Mouse (Mus musculus) CH12.LX (cell line): Measurements from ENCODE around the gene Igf1r. TPM values are rescaled to one million over a fixed set of nuclear protein-coding genes. Genes with fewer than 3 reads are reported as not detected.

ENCODE experiments used
- DNase-seq: peaks from one replicate; pipeline ENCODE4 v3.0.0-alpha.2; 2013; ENCODE audit errors: extremely low read depth
- H3K27ac ChIP-seq: 2 replicates; pipeline ENCODE4 v1.5.1; 2012; ENCODE audit warnings: low read depth, mild to moderate bottlenecking, control low read depth, moderate library complexity; ENCODE audit not compliant: insufficient read depth
- H3K27me3 ChIP-seq: replicated peaks from 2 replicates; pipeline ENCODE3; 2012; ENCODE audit warnings: inconsistent platforms
- H3K36me3 ChIP-seq, 2 experiments: replicated peaks in 1 of 2; 2 replicates each; pipeline versions ENCODE3 to v1.6.1; 2012; ENCODE audit warnings: inconsistent platforms in 1 of 2, low read length in 1 of 2, mild to moderate bottlenecking in 1 of 2, mixed read lengths in 1 of 2, moderate library complexity in 1 of 2; ENCODE audit not compliant: control insufficient read depth in 1 of 2, insufficient read depth in 1 of 2
- H3K4me1 ChIP-seq, 2 experiments: 2 replicates each; pipeline ENCODE4 v1.6.1; 2012; ENCODE audit warnings: inconsistent platforms in 1 of 2, moderate library complexity in 1 of 2; ENCODE audit not compliant: insufficient read depth in 2 of 2, control insufficient read depth in 1 of 2
- H3K4me2 ChIP-seq: 2 replicates; pipeline ENCODE4 v1.6.1; 2012; ENCODE audit warnings: low read depth, mild to moderate bottlenecking, control low read depth; ENCODE audit not compliant: poor library complexity, insufficient read depth, severe bottlenecking
- H3K4me3 ChIP-seq, 3 experiments: fragments of 150-350 bp in 1 of 3; sonication (generic) in 1 of 3; replicated peaks in 1 of 3; 2 replicates each; pipeline versions ENCODE3 to v1.5.1; 2011 to 2012; ENCODE audit warnings: low read depth in 2 of 3, low read length in 2 of 3, mild to moderate bottlenecking in 2 of 3, moderate library complexity in 2 of 3, control low read depth in 1 of 3, improper control_type of control experiment in 1 of 3, inconsistent platforms in 1 of 3, mixed read lengths in 1 of 3; ENCODE audit not compliant: poor library complexity in 1 of 3
- H3K79me2 ChIP-seq: replicated peaks from 2 replicates; pipeline ENCODE4 v1.6.1; 2012; ENCODE audit warnings: mild to moderate bottlenecking, moderate library complexity; ENCODE audit not compliant: control insufficient read depth, poor library complexity, insufficient read depth, severe bottlenecking; ENCODE audit errors: extremely low read depth
- H3K9ac ChIP-seq: 2 replicates; pipeline ENCODE4 v1.6.1; 2012; ENCODE audit warnings: low read depth, mild to moderate bottlenecking, control low read depth, moderate library complexity; ENCODE audit not compliant: insufficient read depth
- H3K9me3 ChIP-seq: replicated peaks from 2 replicates; pipeline ENCODE3; 2012; ENCODE audit warnings: low read length, inconsistent platforms, mixed read lengths
- IRF4 ChIP-seq: IDR thresholded peaks from 2 replicates; pipeline ENCODE4 v1.6.1; 2014; ENCODE audit warnings: low read depth, mild to moderate bottlenecking, inconsistent platforms, low read length, improper control_type of control experiment
- MAX ChIP-seq: IDR thresholded peaks from 2 replicates; pipeline ENCODE4 v1.6.1; 2011; ENCODE audit warnings: low read length, improper control_type of control experiment
- MXI1 ChIP-seq: IDR thresholded peaks from 2 replicates; pipeline ENCODE4 v1.6.1; 2011; ENCODE audit warnings: mild to moderate bottlenecking, low read depth, low read length, improper control_type of control experiment
- MYC ChIP-seq: IDR thresholded peaks from 2 replicates; pipeline ENCODE4 v1.6.1; 2011; ENCODE audit warnings: low read depth, mild to moderate bottlenecking, improper control_type of control experiment, low read length
- SIN3A ChIP-seq: IDR thresholded peaks from 2 replicates; pipeline ENCODE4 v1.6.1; 2012; ENCODE audit warnings: low read length, improper control_type of control experiment, inconsistent platforms
- UBTF ChIP-seq: IDR thresholded peaks from 2 replicates; pipeline ENCODE4 v1.6.1; 2012; ENCODE audit warnings: low read depth, mild to moderate bottlenecking, inconsistent platforms, low read length, improper control_type of control experiment, moderate library complexity
- USF2 ChIP-seq: conservative IDR thresholded peaks from 2 replicates; pipeline ENCODE4 v1.6.1; 2011; ENCODE audit warnings: low read depth, low read length, improper control_type of control experiment
- ZKSCAN1 ChIP-seq: IDR thresholded peaks from 2 replicates; pipeline ENCODE4 v1.6.1; 2012; ENCODE audit warnings: low read depth, inconsistent platforms, low read length, improper control_type of control experiment, borderline replicate concordance
- dilution Hi-C: fragments of 300-500 bp; cut with MboI; formaldehyde crosslinking; loops from 2 replicates; pipeline ENCODE4 v1.14.3; 2020; ENCODE audit warnings: low sequenced_read_pairs; ENCODE audit not compliant: extremely low pct_unique_long_range_greater_than_20kb, extremely low pct_ligation_motif_present
- in situ Hi-C: fragments of 300-500 bp; cut with MboI; formaldehyde crosslinking; loops from 3 replicates; pipeline ENCODE4 v1.14.3; 2019; ENCODE audit warnings: low sequenced_read_pairs, low pct_ligation_motif_present, low pct_unique_long_range_greater_than_20kb, mixed read lengths
- polyA plus RNA-seq: library from polyadenylated mRNA; unstranded; fragments of >175 nt; gene quantifications from 2 replicates; pipeline ENCODE4 v1.2.1, GENCODE M21; 2012; ENCODE audit warnings: low read depth; ENCODE audit not compliant: insufficient read length
- total RNA-seq, 2 experiments: library from RNA; depleted of rRNA; stranded (reverse); fragments of 300-350 nt in 1 of 2; fragments of >200 nt in 1 of 2; gene quantifications; 2 replicates each; pipeline ENCODE4 v1.2.3; 2012 to 2014

Gene Igf1r
- total and polyA plus RNA-seq, 3 experiments: 0.19 to 1.6 (median 0.29) TPM

- in situ Hi-C loops: no loop called here
- no peak for DNase-seq
- dilution Hi-C loops: no loop called here
Observed at GRCm38 (mm10) chr7:68271816-68272215, 319.2 kb downstream of the Igf1r start.

GRCm38 (mm10) chr7:68272607-68273006, 320.0 kb downstream of the Igf1r start:
- H3K9ac ChIP-seq: no peak overlapping the region
- in situ Hi-C loops: no loop called here
- H3K9me3 ChIP-seq: no peaks in the 10 kb centered on the region
- dilution Hi-C loops: no loop called here
- no peaks in the 10 kb centered on the region for H3K27me3 ChIP-seq
- H3K4me1 ChIP-seq: peaks cover 0 to 10% of the 10 kb centered on the region in 2 experiments; a peak in 2 of 4 replicates
- no peaks in the 10 kb centered on the region for H3K36me3 ChIP-seq
- H3K27ac ChIP-seq: no peak overlapping the region
- no peak overlapping the region for H3K4me3 ChIP-seq
- DNase-seq: no peak
- H3K4me2 ChIP-seq: no peak overlapping the region
- TF ChIP-seq MYC: no peak
- no peak for TF ChIP-seq UBTF
- TF ChIP-seq MXI1: no peak
- no peak for TF ChIP-seq USF2
- no peak for TF ChIP-seq MAX
- TF ChIP-seq, all 38 proteins: peak for 0
- H3K79me2 ChIP-seq: peaks cover 15% of the 10 kb centered on the region

More at GRCm38 (mm10) chr7:68271816-68272215, 319.2 kb downstream of the Igf1r start:
- H3K9me3 ChIP-seq: no peaks in the 10 kb centered on the region
- no peak overlapping the region for H3K9ac ChIP-seq
- no peaks in the 10 kb centered on the region for H3K27me3 ChIP-seq
- H3K4me1 ChIP-seq: peaks cover 0 to 10% of the 10 kb centered on the region in 2 experiments; a peak in 2 of 4 replicates
- no peak overlapping the region for H3K27ac ChIP-seq
- no peaks in the 10 kb centered on the region for H3K36me3 ChIP-seq
- H3K4me2 ChIP-seq: no peak overlapping the region
- no peak for TF ChIP-seq ZKSCAN1
- no peak for TF ChIP-seq SIN3A
- TF ChIP-seq MAX: no peak
- TF ChIP-seq IRF4: no peak
- TF ChIP-seq MYC: no peak
- TF ChIP-seq MXI1: no peak
- no peak overlapping the region for H3K4me3 ChIP-seq
- H3K79me2 ChIP-seq: peaks cover 7% of the 10 kb centered on the region

GRCm38 (mm10) chr7:68273515-68273914, 320.9 kb downstream of the Igf1r start, which contains the start of gene Fam169b:
Gene Fam169b, plus strand, starts transcription at chr7:68273839.
- in situ Hi-C loops: no loop called here
- TF ChIP-seq UBTF: no peak
- TF ChIP-seq USF2: no peak
- no peaks in the 10 kb centered on the region for H3K36me3 ChIP-seq
- no peak within 1 kb of the TSS for H3K9ac ChIP-seq
- no peaks in the 10 kb centered on the region for H3K27me3 ChIP-seq
- H3K79me2 ChIP-seq: peaks cover 24% of the 10 kb centered on the region
- DNase-seq: no peak
- H3K27ac ChIP-seq: no peak within 1 kb of the TSS
- no peak within 1 kb of the TSS for H3K4me3 ChIP-seq
- peaks cover 3 to 10% of the 10 kb centered on the region in 2 experiments for H3K4me1 ChIP-seq
- dilution Hi-C loops: no loop called here
- H3K9me3 ChIP-seq: no peaks in the 10 kb centered on the region
- H3K4me2 ChIP-seq: no peak within 1 kb of the TSS
